Mouse (Mus musculus): Measurements from ENCODE around the gene Lama2. TPM values are rescaled to one million over a fixed set of nuclear protein-coding genes. Genes with fewer than 3 reads are reported as not detected.
A peak's percentile ranks its signal among the peaks of the same experiment; 100 is the strongest.

Gene Lama2
- polyA plus RNA-seq, 1 experiment from 2014 or later = 3.5 TPM

- ATAC-seq = no peak
- H3K27ac ChIP-seq (ENCODE audit: low read length) = no peak overlapping the region
- H3K27me3 ChIP-seq (replicated peaks; ENCODE audit: control insufficient read depth, insufficient read depth, low read length) = no peaks in the 10 kb centered on the region
- WGBS = 62% methylated on average over 3 of the region's 3 CpGs
- no peak overlapping the region for H3K4me3 ChIP-seq (replicated peaks; ENCODE audit: low read length)
- no peaks in the 10 kb centered on the region for H3K4me1 ChIP-seq (replicated peaks; ENCODE audit: control insufficient read depth, insufficient read depth, low read length)
- H3K4me2 ChIP-seq (ENCODE audit: low read length) = no peak overlapping the region
- no peaks in the 10 kb centered on the region for H3K9me3 ChIP-seq (ENCODE audit: control insufficient read depth, low read length)
- H3K9ac ChIP-seq (replicated peaks; ENCODE audit: low read depth, low read length) = no peak overlapping the region
- H3K36me3 ChIP-seq (ENCODE audit: control insufficient read depth, insufficient read depth) = no peaks in the 10 kb centered on the region
Observed at GRCm38 (mm10) chr10:27305301-27305700, 314.3 kb downstream of the Lama2 start.

GRCm38 (mm10) chr10:27285098-27285860 lies 334.3 kb downstream of the Lama2 start:
- Histone ChIP-seq H3K4me1 (replicated peaks; ENCODE audit: control insufficient read depth, insufficient read depth, low read length) (no peaks in the 10 kb centered on the region), H3K9ac (replicated peaks; ENCODE audit: low read depth, low read length) (no peak overlapping the region), H3K36me3 (ENCODE audit: control insufficient read depth, insufficient read depth) (no peaks in the 10 kb centered on the region), H3K4me3 (replicated peaks; ENCODE audit: low read length) (no peak overlapping the region), H3K9me3 (ENCODE audit: control insufficient read depth, low read length) (no peaks in the 10 kb centered on the region), H3K27ac (ENCODE audit: low read length) (no peak overlapping the region), H3K4me2 (ENCODE audit: low read length) (no peak overlapping the region), H3K27me3 (replicated peaks; ENCODE audit: control insufficient read depth, insufficient read depth, low read length) (no peaks in the 10 kb centered on the region)
- ATAC-seq = no peak
- WGBS = 41% methylated on average over 10 of the region's 10 CpGs

- no peaks in the 10 kb centered on the region for H3K9me3 ChIP-seq (ENCODE audit: control insufficient read depth, low read length)
- 51% methylated on average over 2 of the region's 2 CpGs for WGBS
- ATAC-seq = no peak
- no peaks in the 10 kb centered on the region for H3K4me1 ChIP-seq (replicated peaks; ENCODE audit: control insufficient read depth, insufficient read depth, low read length)
- no peaks in the 10 kb centered on the region for H3K36me3 ChIP-seq (ENCODE audit: control insufficient read depth, insufficient read depth)
- no peak overlapping the region for H3K27ac ChIP-seq (ENCODE audit: low read length)
- no peak overlapping the region for H3K4me2 ChIP-seq (ENCODE audit: low read length)
- no peaks in the 10 kb centered on the region for H3K27me3 ChIP-seq (replicated peaks; ENCODE audit: control insufficient read depth, insufficient read depth, low read length)
- no peak overlapping the region for H3K4me3 ChIP-seq (replicated peaks; ENCODE audit: low read length)
- no peak overlapping the region for H3K9ac ChIP-seq (replicated peaks; ENCODE audit: low read depth, low read length)
Observed at GRCm38 (mm10) chr10:27267432-27267831, 352.1 kb downstream of the Lama2 start.

- Histone ChIP-seq H3K9ac (replicated peaks; ENCODE audit: low read depth, low read length) (no peak overlapping the region), H3K4me2 (ENCODE audit: low read length) (no peak overlapping the region)
- no peak for ATAC-seq
Observed at GRCm38 (mm10) chr10:27265812-27266211, 353.7 kb downstream of the Lama2 start.

GRCm38 (mm10) chr10:27264713-27265112 lies 354.8 kb downstream of the Lama2 start:
- H3K27ac ChIP-seq (ENCODE audit: low read length) = no peak overlapping the region
- no peaks in the 10 kb centered on the region for H3K9me3 ChIP-seq (ENCODE audit: control insufficient read depth, low read length)
- H3K4me3 ChIP-seq (replicated peaks; ENCODE audit: low read length) = no peak overlapping the region
- no peaks in the 10 kb centered on the region for H3K27me3 ChIP-seq (replicated peaks; ENCODE audit: control insufficient read depth, insufficient read depth, low read length)
- no peaks in the 10 kb centered on the region for H3K4me1 ChIP-seq (replicated peaks; ENCODE audit: control insufficient read depth, insufficient read depth, low read length)
- ATAC-seq = no peak
- no peak overlapping the region for H3K4me2 ChIP-seq (ENCODE audit: low read length)
- no peaks in the 10 kb centered on the region for H3K36me3 ChIP-seq (ENCODE audit: control insufficient read depth, insufficient read depth)
- H3K9ac ChIP-seq (replicated peaks; ENCODE audit: low read depth, low read length) = no peak overlapping the region
- whole genome bisulfite sequencing = 49% methylated on average over 2 of the region's 2 CpGs

More at GRCm38 (mm10) chr10:27265812-27266211, 353.7 kb downstream of the Lama2 start:
- H3K27me3 ChIP-seq (replicated peaks; ENCODE audit: control insufficient read depth, insufficient read depth, low read length) = no peaks in the 10 kb centered on the region
- no peaks in the 10 kb centered on the region for H3K36me3 ChIP-seq (ENCODE audit: control insufficient read depth, insufficient read depth)
- H3K27ac ChIP-seq (ENCODE audit: low read length) = no peak overlapping the region
- 70% methylated on average over 2 of the region's 2 CpGs for WGBS
- H3K4me3 ChIP-seq (replicated peaks; ENCODE audit: low read length) = no peak overlapping the region
- H3K4me1 ChIP-seq (replicated peaks; ENCODE audit: control insufficient read depth, insufficient read depth, low read length) = no peaks in the 10 kb centered on the region
- H3K9me3 ChIP-seq (ENCODE audit: control insufficient read depth, low read length) = no peaks in the 10 kb centered on the region

GRCm38 (mm10) chr10:27249741-27250140 lies 369.8 kb downstream of the Lama2 start:
- Histone ChIP-seq H3K4me1 (replicated peaks; ENCODE audit: control insufficient read depth, insufficient read depth, low read length) (no peaks in the 10 kb centered on the region), H3K36me3 (ENCODE audit: control insufficient read depth, insufficient read depth) (no peaks in the 10 kb centered on the region), H3K27me3 (replicated peaks; ENCODE audit: control insufficient read depth, insufficient read depth, low read length) (no peaks in the 10 kb centered on the region), H3K9ac (replicated peaks; ENCODE audit: low read depth, low read length) (no peak overlapping the region), H3K9me3 (ENCODE audit: control insufficient read depth, low read length) (no peaks in the 10 kb centered on the region), H3K4me2 (ENCODE audit: low read length) (no peak overlapping the region), H3K27ac (ENCODE audit: low read length) (no peak overlapping the region), H3K4me3 (replicated peaks; ENCODE audit: low read length) (no peak overlapping the region)
- ATAC-seq = no peak
- WGBS = 100% methylated on average over 1 of the region's 1 CpGs

GRCm38 (mm10) chr10:27234755-27235154 lies 384.8 kb downstream of the Lama2 start:
- no peaks in the 10 kb centered on the region for H3K36me3 ChIP-seq (ENCODE audit: control insufficient read depth, insufficient read depth)
- no peak overlapping the region for H3K4me3 ChIP-seq (replicated peaks; ENCODE audit: low read length)
- peak; percentile 62 for ATAC-seq
- H3K9me3 ChIP-seq (ENCODE audit: control insufficient read depth, low read length) = no peaks in the 10 kb centered on the region
- no peak overlapping the region for H3K4me2 ChIP-seq (ENCODE audit: low read length)
- no peak overlapping the region for H3K27ac ChIP-seq (ENCODE audit: low read length)
- 36% methylated on average over 4 of the region's 4 CpGs for WGBS
- H3K9ac ChIP-seq (replicated peaks; ENCODE audit: low read depth, low read length) = no peak overlapping the region
- no peaks in the 10 kb centered on the region for H3K27me3 ChIP-seq (replicated peaks; ENCODE audit: control insufficient read depth, insufficient read depth, low read length)
- H3K4me1 ChIP-seq (replicated peaks; ENCODE audit: control insufficient read depth, insufficient read depth, low read length) = no peaks in the 10 kb centered on the region

- Histone ChIP-seq H3K4me2 (ENCODE audit: low read length) (no peak overlapping the region), H3K36me3 (ENCODE audit: control insufficient read depth, insufficient read depth) (no peaks in the 10 kb centered on the region), H3K4me1 (replicated peaks; ENCODE audit: control insufficient read depth, insufficient read depth, low read length) (no peaks in the 10 kb centered on the region), H3K27ac (ENCODE audit: low read length) (no peak overlapping the region), H3K27me3 (replicated peaks; ENCODE audit: control insufficient read depth, insufficient read depth, low read length) (no peaks in the 10 kb centered on the region), H3K9ac (replicated peaks; ENCODE audit: low read depth, low read length) (no peak overlapping the region), H3K9me3 (ENCODE audit: control insufficient read depth, low read length) (no peaks in the 10 kb centered on the region), H3K4me3 (replicated peaks; ENCODE audit: low read length) (no peak overlapping the region)
- ATAC-seq = no peak
- 80% methylated on average over 5 of the region's 5 CpGs for WGBS
Observed at GRCm38 (mm10) chr10:27233577-27233976, 386.0 kb downstream of the Lama2 start.

GRCm38 (mm10) chr10:27223815-27224375 lies 395.7 kb downstream of the Lama2 start:
- Histone ChIP-seq H3K9ac (replicated peaks; ENCODE audit: low read depth, low read length) (no peak overlapping the region), H3K4me3 (replicated peaks; ENCODE audit: low read length) (no peak overlapping the region), H3K4me2 (ENCODE audit: low read length) (no peak overlapping the region), H3K27me3 (replicated peaks; ENCODE audit: control insufficient read depth, insufficient read depth, low read length) (no peaks in the 10 kb centered on the region), H3K27ac (ENCODE audit: low read length) (no peak overlapping the region), H3K9me3 (ENCODE audit: control insufficient read depth, low read length) (no peaks in the 10 kb centered on the region), H3K36me3 (ENCODE audit: control insufficient read depth, insufficient read depth) (no peaks in the 10 kb centered on the region), H3K4me1 (replicated peaks; ENCODE audit: control insufficient read depth, insufficient read depth, low read length) (peaks cover 4% of the 10 kb centered on the region; the same call in 1 of the 2 replicates)
- no peak for ATAC-seq
- 80% methylated on average over 8 of the region's 8 CpGs for WGBS
